Mouse (Mus musculus) monocyte, adult 59 days (primary cell): ENCODE data around the gene Ucn2. TPM values are rescaled to one million over a fixed set of nuclear protein-coding genes. Genes with fewer than 3 reads are reported as not detected.

Source experiments
- total RNA-seq, 2 experiments: library from RNA; stranded (reverse); gene quantifications; one replicate each; pipeline ENCODE4 v1.2.4; 2023

The Ucn2 gene
- not detected for total RNA-seq

GRCm38 (mm10) chr9:108985710-108986109 lies at the start of gene Ucn2:
Gene Ucn2 (plus strand): TSS chr9:108986010.

GRCm38 (mm10) chr9:108936418-108937364 lies 49.1 kb upstream of the Ucn2 start, which contains the start of gene Uqcrc1:
Gene Uqcrc1 (plus strand): TSS chr9:108936633.

GRCm38 (mm10) chr9:108953081-108953636 lies 32.7 kb upstream of the Ucn2 start, which contains the start of gene Col7a1:
Gene Col7a1 (plus strand): TSS chr9:108953586.

DNA sequence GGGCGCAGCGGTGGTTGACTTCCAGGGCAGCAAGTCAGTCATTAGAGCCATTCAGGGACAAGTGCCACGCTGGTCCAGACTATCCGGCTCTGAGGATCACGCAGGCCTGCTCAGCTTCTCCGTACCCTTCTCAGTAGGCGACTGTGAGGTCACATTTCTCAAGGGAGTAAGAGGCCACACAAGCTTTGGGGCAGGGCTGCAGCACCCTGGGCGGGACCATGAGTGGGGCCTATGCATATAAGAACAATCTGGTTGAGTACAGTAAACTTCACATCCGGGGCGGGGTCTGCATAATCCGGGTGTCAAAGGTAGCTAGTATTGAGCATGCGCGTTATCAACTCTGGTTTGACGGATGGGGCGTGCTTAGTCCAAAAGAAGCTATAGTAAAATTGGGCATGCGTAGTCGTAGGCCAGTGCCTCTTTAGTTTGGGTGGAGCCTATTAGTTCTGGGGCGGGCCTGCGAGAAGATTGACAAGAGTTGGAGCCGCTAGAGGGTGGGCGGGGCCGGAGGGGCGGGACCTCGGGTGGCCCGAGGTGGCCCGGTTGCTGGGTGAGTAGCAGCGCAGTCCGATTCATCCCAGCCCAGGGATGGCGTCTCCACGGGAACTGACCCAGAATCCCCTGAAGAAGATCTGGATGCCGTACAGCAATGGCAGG lies 5.7 kb downstream of the Ucn2 start, which contains the start of gene Pfkfb4:
Gene Pfkfb4 (plus strand): TSS at position 351 of the 657 bp plus-strand sequence.

Other genes with a start within 250 kb of the Ucn2 start
- 10 to 100 TPM; 28.4 to 30.1 TPM for gene Ip6k2, start 202.2 kb upstream of the Ucn2 start, total RNA-seq
- 10 to 100 TPM; 17.4 to 19.2 TPM for gene Nckipsd, start 177.6 kb upstream of the Ucn2 start, total RNA-seq
- 10 to 100 TPM; 23.3 to 26.8 TPM for gene Celsr3, start 159.7 kb upstream of the Ucn2 start, total RNA-seq
- gene Slc26a6, start 132.7 kb upstream of the Ucn2 start, total RNA-seq = 10 to 100 TPM; 34.8 to 35.7 TPM
- gene Tmem89, start 71.4 kb upstream of the Ucn2 start, total RNA-seq = 1 to 10 TPM in 1 of 2 experiments, not detected in 1; 1.6 TPM
- gene Uqcrc1, start 49.4 kb upstream of the Ucn2 start, total RNA-seq = 100 to 1,000 TPM; 166 to 170 TPM
- 1 to 10 TPM; 3.3 to 8.5 TPM for gene Col7a1, start 32.4 kb upstream of the Ucn2 start, total RNA-seq
- 10 to 100 TPM; 84.2 to 95.0 TPM for gene Pfkfb4, start 5.8 kb downstream of the Ucn2 start, total RNA-seq
- gene Shisa5, start 52.6 kb downstream of the Ucn2 start, total RNA-seq = 100 to 1,000 TPM; 568 to 696 TPM
- gene Trex1, start 73.7 kb downstream of the Ucn2 start, total RNA-seq = 100 to 1,000 TPM; 142 to 161 TPM
- gene Atrip, start 88.1 kb downstream of the Ucn2 start, total RNA-seq = 10 to 100 TPM; 15.8 to 23.1 TPM
- 1 to 10 TPM; 3.5 to 4.6 TPM for gene Ccdc51, start 96.5 kb downstream of the Ucn2 start, total RNA-seq
- gene Tma7, start 96.6 kb downstream of the Ucn2 start, total RNA-seq = 100 to 1,000 TPM; 253 to 265 TPM
- under 1 TPM; 0.05 to 0.12 TPM for gene Plxnb1, start 109.4 kb downstream of the Ucn2 start, total RNA-seq
- not detected for gene Fbxw21, start 176.0 kb downstream of the Ucn2 start, total RNA-seq
- gene Fbxw13, start 210.0 kb downstream of the Ucn2 start, total RNA-seq = not detected
- not detected for gene Fbxw20, start 248.7 kb downstream of the Ucn2 start, total RNA-seq